Mouse (Mus musculus) urinary bladder, postnatal 10 days (tissue): ENCODE data around the gene Il17d.
A peak's percentile ranks its signal among the peaks of the same experiment; 100 is the strongest.

Experiments used
- DNase-seq: peaks from one replicate; pipeline ENCODE4 v3.0.0; 2022; ENCODE audit warnings: low spot score

Gene Il17d

GRCm38 (mm10) chr14:57535646-57536045 lies 11.1 kb downstream of the Il17d start:
- no peak for DNase-seq

- no peak for DNase-seq
Measured at GRCm38 (mm10) chr14:57536820-57537219, 12.2 kb downstream of the Il17d start.

GRCm38 (mm10) chr14:57537261-57538015 lies 12.9 kb downstream of the Il17d start:
- DNase-seq: no peak

GRCm38 (mm10) chr14:57540683-57541082 lies 16.1 kb downstream of the Il17d start:
- DNase-seq: no peak

- DNase-seq: no peak
Measured at GRCm38 (mm10) chr14:57542231-57542630, 17.7 kb downstream of the Il17d start.

- no peak for DNase-seq
Measured at GRCm38 (mm10) chr14:57543420-57544039, 19.0 kb downstream of the Il17d start.

GRCm38 (mm10) chr14:57545526-57545925 lies 20.9 kb downstream of the Il17d start:
- no peak for DNase-seq

- DNase-seq: no peak
Measured at GRCm38 (mm10) chr14:57546131-57546530, 21.6 kb downstream of the Il17d start.

GRCm38 (mm10) chr14:57546557-57547021 lies 22.0 kb downstream of the Il17d start:
- no peak for DNase-seq

GRCm38 (mm10) chr14:57547062-57547461 lies 22.5 kb downstream of the Il17d start:
- no peak for DNase-seq

- no peak for DNase-seq
Measured at GRCm38 (mm10) chr14:57552945-57553344, 28.4 kb downstream of the Il17d start.

- DNase-seq: no peak
Measured at GRCm38 (mm10) chr14:57554434-57554833, 29.9 kb downstream of the Il17d start.

GRCm38 (mm10) chr14:57555471-57556070 lies 31.0 kb downstream of the Il17d start:
- DNase-seq: no peak

GRCm38 (mm10) chr14:57556922-57557321 lies 32.3 kb downstream of the Il17d start:
- no peak for DNase-seq

- DNase-seq: no peak
Measured at GRCm38 (mm10) chr14:57565626-57566025, 41.0 kb downstream of the Il17d start.

- peak; percentile 92 for DNase-seq
Measured at GRCm38 (mm10) chr14:57571155-57572133, 46.9 kb downstream of the Il17d start, which contains the start of gene Eef1akmt1. TSS of gene Eef1akmt1 (minus strand) at chr14:57571612.

GRCm38 (mm10) chr14:57574792-57575587 lies 50.4 kb downstream of the Il17d start:
- no peak for DNase-seq

GRCm38 (mm10) chr14:57576364-57577060 lies 51.9 kb downstream of the Il17d start:
- DNase-seq: no peak

- DNase-seq: no peak
Measured at GRCm38 (mm10) chr14:57591830-57592229, 67.3 kb downstream of the Il17d start.
